Mouse (Mus musculus) liver, embryonic 14.5 days (tissue): Measurements from ENCODE around the gene Cep162. TPM values are rescaled to one million over a fixed set of nuclear protein-coding genes. Genes with fewer than 3 reads are reported as not detected.

Experiments used
- ATAC-seq: fragments of 200-750 bp; cut with Nextera tagmentation; 2 replicates; pipeline ENCODE4 v1.8.0; 2017; ENCODE audit warnings: moderate number of reproducible peaks, mild to moderate bottlenecking, moderate library complexity; ENCODE audit not compliant: insufficient read depth
- DNase-seq, 3 experiments: peaks; one replicate each; pipeline ENCODE4 v3.0.0-alpha.2; 2012 to 2013; ENCODE audit warnings: low read depth in 3 of 3, low spot score in 3 of 3
- H3K27ac ChIP-seq: fragments of 300-500 bp; sonication (generic); 2 replicates; pipeline ENCODE4 v1.5.1; 2014; ENCODE audit warnings: moderate library complexity, mild to moderate bottlenecking, control low read depth, inconsistent platforms
- H3K27me3 ChIP-seq: fragments of 300-500 bp; sonication (generic); 2 replicates; pipeline ENCODE4 v1.6.1; 2014; ENCODE audit warnings: mild to moderate bottlenecking, low read length, moderate library complexity; ENCODE audit not compliant: control insufficient read depth, insufficient read depth
- H3K36me3 ChIP-seq: fragments of 300-500 bp; sonication (generic); replicated peaks from 2 replicates; pipeline ENCODE4 v1.6.1; 2014; ENCODE audit warnings: low read depth; ENCODE audit not compliant: control insufficient read depth, insufficient read depth
- H3K4me1 ChIP-seq, 2 experiments: fragments of 200-500 bp in 1 of 2; fragments of 300-500 bp in 1 of 2; sonication (generic) in 1 of 2; replicated peaks; 2 replicates each; pipeline ENCODE4 v1.6.1; 2012 to 2014; ENCODE audit warnings: antibody characterized with exemption in 1 of 2, inconsistent platforms in 1 of 2, low read length in 1 of 2; ENCODE audit not compliant: control insufficient read depth in 2 of 2, insufficient read depth in 2 of 2
- H3K4me2 ChIP-seq: fragments of 300-500 bp; sonication (generic); 2 replicates; pipeline ENCODE4 v1.6.1; 2014; ENCODE audit warnings: low read depth, mild to moderate bottlenecking, control low read depth, moderate library complexity
- H3K4me3 ChIP-seq, 2 experiments: fragments of 200-500 bp in 1 of 2; fragments of 300-500 bp in 1 of 2; sonication (generic) in 1 of 2; 2 replicates each; pipeline ENCODE4 v1.5.1; 2012 to 2014; ENCODE audit warnings: low read depth in 2 of 2, low read length in 2 of 2, mild to moderate bottlenecking in 2 of 2, control low read depth in 1 of 2, inconsistent platforms in 1 of 2, moderate library complexity in 1 of 2; ENCODE audit not compliant: insufficient read depth in 1 of 2
- H3K9ac ChIP-seq: fragments of 300-500 bp; sonication (generic); replicated peaks from 2 replicates; pipeline ENCODE4 v1.6.1; 2014; ENCODE audit warnings: mild to moderate bottlenecking, control low read depth, moderate library complexity
- H3K9me3 ChIP-seq: fragments of 300-500 bp; sonication (generic); 2 replicates; pipeline ENCODE4 v1.6.1; 2016; ENCODE audit warnings: low read length, mixed read lengths; ENCODE audit not compliant: control insufficient read depth
- CTCF ChIP-seq: IDR thresholded peaks from 2 replicates; pipeline ENCODE4 v1.5.1; 2016; ENCODE audit warnings: antibody characterized with exemption, low read depth, control low read depth
- EP300 ChIP-seq: IDR thresholded peaks from 2 replicates; pipeline ENCODE4 v1.6.1; 2016; ENCODE audit warnings: antibody characterized with exemption, low read depth
- WGBS: fragments of 180-500 bp; shearing (Covaris S2); extraction: QIAGEN DNeasy Blood & Tissue Kit; methylation state at CpG from one replicate; pipeline ENCODE4 v1.1.7; 2014; ENCODE audit not compliant: insufficient replicate concordance; 5-methylcytosine and 5-hydroxymethylcytosine counted together
- polyA plus RNA-seq, 2 experiments: library from polyadenylated mRNA; depleted of rRNA in 1 of 2; stranded (reverse) in 1 of 2; unstranded in 1 of 2; fragments of >200 nt; fragmentation: Nextera tagmentation in 1 of 2; extraction: Ambion mirVana in 1 of 2; gene quantifications; 2 replicates each; pipeline versions ENCODE4 v1.2.1 to v1.2.3; 2012 to 2014

Gene Cep162
- polyA plus RNA-seq (2012; rRNA removed) (0.92 and 1.5 TPM in 2 replicates), polyA plus RNA-seq (2014; fragmentation: Nextera tagmentation; extraction: Ambion mirVana) (1.7 and 2.0 TPM in 2 replicates)

DNA sequence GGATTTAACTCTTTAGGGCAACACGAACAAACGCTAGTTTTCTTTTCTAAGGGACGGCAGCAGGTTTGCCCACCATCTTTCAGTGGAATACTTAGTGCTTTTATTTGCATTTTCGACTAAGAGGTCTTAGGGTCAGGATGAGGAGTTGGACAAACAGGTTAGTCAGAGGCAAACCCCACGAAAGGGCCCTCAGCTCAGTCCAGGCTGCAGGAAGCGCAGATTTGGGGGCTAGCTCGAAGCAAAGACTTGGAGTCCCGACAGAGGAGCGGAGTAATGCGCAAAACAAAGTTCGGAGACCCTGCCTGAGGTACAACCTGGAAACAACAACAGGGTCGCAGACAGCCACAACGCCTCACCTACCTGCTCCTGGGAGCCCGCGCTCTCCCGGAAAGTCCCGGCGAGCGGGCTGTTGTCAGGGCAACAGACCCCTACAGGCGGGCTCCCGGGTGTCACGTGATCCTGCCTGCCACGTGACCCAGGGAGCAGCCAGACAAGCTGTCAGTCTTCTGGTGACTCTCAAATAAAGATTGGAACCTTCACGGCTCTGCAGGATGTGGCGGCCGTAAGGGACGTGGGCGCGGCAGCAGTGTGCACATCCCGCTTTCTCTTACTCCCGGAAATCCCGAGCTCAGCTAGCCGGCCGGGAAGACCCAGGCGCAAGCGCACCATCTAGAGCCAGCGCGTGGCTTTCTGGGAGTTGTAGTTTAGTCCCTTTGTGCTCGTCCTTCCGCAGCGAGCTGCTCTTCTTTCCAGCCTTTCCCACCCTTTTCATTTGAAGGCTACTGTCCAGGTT is at the start of gene Cep162:
Cep162 (minus strand) TSS at position 634 of the 793 bp plus-strand sequence.
- Histone ChIP-seq H3K4me2 (peak within 1 kb of the TSS; percentile 83), H3K9ac (peak within 1 kb of the TSS; percentile 73), H3K27me3 (no peaks in the 10 kb centered on the region), H3K4me1 (no peaks in the 10 kb centered on the region), H3K9me3 (no peaks in the 10 kb centered on the region), H3K27ac (peak within 1 kb of the TSS; percentile 53), H3K36me3 (no peaks in the 10 kb centered on the region), H3K4me3 (peak within 1 kb of the TSS; percentile 88 to 95)
- under 1% methylated on average over 41 of the region's 41 CpGs for WGBS
- no peak; the same call in 1 of the 2 replicates for TF ChIP-seq CTCF
- peak; percentile 68 to 78 (median 68) for DNase-seq
- ATAC-seq: peak; percentile 95

DNA sequence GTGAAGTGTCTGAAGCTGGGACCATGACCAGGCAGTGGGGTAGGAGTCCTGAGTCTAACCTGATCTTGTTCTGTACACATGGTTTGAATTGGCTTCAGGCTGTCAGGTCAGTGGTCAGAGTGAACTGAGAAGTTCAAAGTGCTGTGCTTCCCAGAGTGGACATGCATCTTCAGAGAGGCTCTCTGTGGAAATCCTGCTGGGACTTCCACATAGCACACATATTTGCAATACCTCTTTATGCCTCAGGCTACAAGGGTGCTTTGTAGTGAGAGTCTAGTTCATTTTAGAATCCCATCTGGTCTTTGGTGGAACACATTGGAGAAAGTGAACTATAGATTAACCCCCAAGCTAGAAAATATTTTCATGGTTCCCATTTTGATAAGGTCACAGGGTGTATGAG is 47.9 kb upstream of the Cep162 start:
- no peak overlapping the region for H3K4me2 ChIP-seq
- H3K4me1 ChIP-seq: no peaks in the 10 kb centered on the region
- no peak for DNase-seq
- H3K9ac ChIP-seq: no peak overlapping the region
- no peak for TF ChIP-seq CTCF
- TF ChIP-seq EP300: no peak
- no peaks in the 10 kb centered on the region for H3K36me3 ChIP-seq
- no peaks in the 10 kb centered on the region for H3K9me3 ChIP-seq
- no peak for ATAC-seq
- no peak overlapping the region for H3K4me3 ChIP-seq
- H3K27me3 ChIP-seq: no peaks in the 10 kb centered on the region
- no peak overlapping the region for H3K27ac ChIP-seq

DNA sequence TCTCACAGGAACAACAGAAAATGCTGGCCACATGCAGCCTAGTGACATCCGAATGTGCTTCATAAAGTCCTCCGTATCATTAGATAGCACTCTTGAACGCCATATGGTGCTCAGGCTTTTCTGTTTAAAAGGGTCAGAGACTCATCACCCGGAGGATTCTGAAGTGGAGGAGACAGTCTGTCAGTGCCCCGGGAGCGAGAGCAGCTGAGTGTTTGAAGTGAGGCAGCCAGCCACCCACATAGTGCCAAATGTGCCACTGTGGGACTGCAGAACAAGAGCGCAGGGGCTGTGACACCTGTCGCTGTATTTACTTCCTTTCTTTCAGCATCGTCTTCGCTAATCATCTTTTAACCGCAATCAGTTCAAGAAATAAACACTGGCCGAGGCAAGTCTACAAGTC is 43.6 kb upstream of the Cep162 start:
- no peak for ATAC-seq
- 63% methylated on average over 12 of the region's 12 CpGs for WGBS

DNA sequence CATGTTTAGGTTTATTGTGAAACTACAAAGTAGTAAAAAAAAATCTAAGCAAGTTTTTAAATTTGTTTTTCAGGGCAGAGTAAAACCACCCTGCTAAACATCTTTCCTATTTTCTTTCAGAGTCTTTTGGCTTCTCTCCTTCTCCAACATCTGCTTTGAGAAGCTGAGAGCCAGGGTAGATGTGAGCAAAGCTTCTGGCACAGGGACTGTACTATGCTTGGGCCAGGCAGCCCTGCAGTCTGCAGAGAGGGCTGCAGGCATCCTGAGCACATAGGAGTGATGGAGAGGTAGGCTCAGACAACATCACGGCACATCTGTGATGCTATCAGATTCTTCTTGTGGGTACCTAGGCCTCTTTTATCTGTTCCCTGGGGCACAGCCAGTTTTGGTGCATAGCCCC is 42.2 kb upstream of the Cep162 start:
- no peak for TF ChIP-seq CTCF
- no peak for TF ChIP-seq EP300
- Histone ChIP-seq H3K4me3 (no peak overlapping the region), H3K36me3 (no peaks in the 10 kb centered on the region), H3K27ac (no peak overlapping the region), H3K27me3 (no peaks in the 10 kb centered on the region), H3K4me1 (no peaks in the 10 kb centered on the region), H3K4me2 (no peak overlapping the region), H3K9me3 (no peaks in the 10 kb centered on the region), H3K9ac (no peak overlapping the region)
- ATAC-seq: no peak
- WGBS: 50% methylated on average over 1 of the region's 1 CpGs
- no peak for DNase-seq

More for the DNA sequence above, 43.6 kb upstream of the Cep162 start:
- H3K9ac ChIP-seq: no peak overlapping the region
- H3K9me3 ChIP-seq: no peaks in the 10 kb centered on the region
- H3K27me3 ChIP-seq: no peaks in the 10 kb centered on the region
- DNase-seq: no peak
- TF ChIP-seq CTCF (no peak), EP300 (no peak)
- no peaks in the 10 kb centered on the region for H3K4me1 ChIP-seq
- H3K4me3 ChIP-seq: no peak overlapping the region
- H3K27ac ChIP-seq: no peak overlapping the region
- H3K4me2 ChIP-seq: no peak overlapping the region
- H3K36me3 ChIP-seq: no peaks in the 10 kb centered on the region

DNA sequence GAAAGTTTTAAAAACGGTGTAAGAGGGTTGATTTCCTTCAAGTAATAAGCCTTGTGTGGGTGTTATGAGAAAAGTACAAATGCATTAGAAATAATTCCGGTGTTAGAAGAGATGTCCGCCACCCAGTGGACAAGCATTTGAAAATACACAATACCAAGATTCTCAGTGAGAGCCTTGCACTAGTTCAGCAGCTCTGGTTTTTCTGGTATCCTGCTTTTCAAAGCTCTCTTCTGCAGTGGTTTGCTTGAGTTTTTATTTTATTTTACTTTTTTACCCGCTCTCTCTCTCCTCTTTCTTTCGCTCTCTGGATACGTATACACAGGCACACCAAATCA is 327 bp upstream of the Cep162 start:
- Histone ChIP-seq H3K4me3 (peak overlapping the region; percentile 88 to 95), H3K9ac (peak overlapping the region; percentile 73)

More for the DNA sequence above, 327 bp upstream of the Cep162 start:
- no peaks in the 10 kb centered on the region for H3K27me3 ChIP-seq
- peak; percentile 70 for ATAC-seq
- no peak for TF ChIP-seq EP300
- TF ChIP-seq CTCF: peak; percentile 56; the same call in 1 of the 2 replicates
- WGBS: 20% methylated on average over 6 of the region's 6 CpGs
- no peak overlapping the region for H3K27ac ChIP-seq
- no peaks in the 10 kb centered on the region for H3K4me1 ChIP-seq
- H3K4me2 ChIP-seq: peak overlapping the region; percentile 83
- no peak for DNase-seq
- H3K9me3 ChIP-seq: no peaks in the 10 kb centered on the region
- H3K36me3 ChIP-seq: no peaks in the 10 kb centered on the region
